Mouse (Mus musculus) B cell, adult 2 months (primary cell): ENCODE measurements around the gene Otog.
A peak's percentile ranks its signal among the peaks of the same experiment; 100 is the strongest.

Source experiments
- DNase-seq, 2 experiments: peaks; one replicate each; pipeline ENCODE4 v3.0.0; 2022

Otog gene

GRCm38 (mm10) chr7:46240696-46241095 lies at the start of gene Otog:
Otog (plus strand) TSS chr7:46240987.
- no peak for DNase-seq

- DNase-seq, result no peak
Measured at GRCm38 (mm10) chr7:46195356-46195755, 45.4 kb upstream of the Otog start.

GRCm38 (mm10) chr7:46200021-46200420 lies 40.8 kb upstream of the Otog start:
- no peak for DNase-seq

- DNase-seq, result no peak
Measured at GRCm38 (mm10) chr7:46201649-46202048, 39.1 kb upstream of the Otog start.

- peak; percentile 66 to 67 for DNase-seq
Measured at GRCm38 (mm10) chr7:46204046-46204471, 36.7 kb upstream of the Otog start.

- DNase-seq, result no peak
Measured at GRCm38 (mm10) chr7:46204775-46205174, 36.0 kb upstream of the Otog start.

- no peak for DNase-seq
Measured at GRCm38 (mm10) chr7:46208131-46208530, 32.7 kb upstream of the Otog start.

- DNase-seq, result no peak
Measured at GRCm38 (mm10) chr7:46210276-46210675, 30.5 kb upstream of the Otog start.

GRCm38 (mm10) chr7:46216481-46216880 lies 24.3 kb upstream of the Otog start:
- no peak for DNase-seq

GRCm38 (mm10) chr7:46218415-46218814 lies 22.4 kb upstream of the Otog start:
- no peak for DNase-seq

GRCm38 (mm10) chr7:46220591-46221129 lies 20.1 kb upstream of the Otog start:
- DNase-seq, result no peak

- peak; percentile 59 to 62 for DNase-seq
Measured at GRCm38 (mm10) chr7:46226253-46226652, 14.5 kb upstream of the Otog start.

GRCm38 (mm10) chr7:46226936-46227335 lies 13.9 kb upstream of the Otog start:
- no peak for DNase-seq

- no peak for DNase-seq
Measured at GRCm38 (mm10) chr7:46235948-46236347, 4.8 kb upstream of the Otog start.

GRCm38 (mm10) chr7:46236363-46236762 lies 4.4 kb upstream of the Otog start:
- DNase-seq, result no peak

GRCm38 (mm10) chr7:46237192-46237591 lies 3.6 kb upstream of the Otog start:
- DNase-seq, result no peak

GRCm38 (mm10) chr7:46238346-46238745 lies 2.4 kb upstream of the Otog start, which contains the start of gene Ush1c:
Ush1c (minus strand) TSS chr7:46238503.
- no peak for DNase-seq

GRCm38 (mm10) chr7:46240091-46240490 lies 696 bp upstream of the Otog start:
- no peak for DNase-seq

- DNase-seq, result no peak
Measured at GRCm38 (mm10) chr7:46246876-46247275, 6.1 kb downstream of the Otog start.

GRCm38 (mm10) chr7:46247606-46248005 lies 6.8 kb downstream of the Otog start:
- no peak for DNase-seq

GRCm38 (mm10) chr7:46251841-46252240 lies 11.1 kb downstream of the Otog start:
- DNase-seq, result peak; percentile 3 to 22

GRCm38 (mm10) chr7:46276156-46276555 lies 35.4 kb downstream of the Otog start:
- DNase-seq, result no peak

- peak; percentile 75 to 77 for DNase-seq
Measured at GRCm38 (mm10) chr7:46279946-46280345, 39.2 kb downstream of the Otog start.

- DNase-seq, result no peak
Measured at GRCm38 (mm10) chr7:46280896-46281295, 40.1 kb downstream of the Otog start.

GRCm38 (mm10) chr7:46282276-46282675 lies 41.5 kb downstream of the Otog start:
- DNase-seq, result no peak
